Mouse (Mus musculus) midbrain, embryonic 14.5 days (tissue): ENCODE data around the gene Exoc3l. TPM values are rescaled to one million over a fixed set of nuclear protein-coding genes. Genes with fewer than 3 reads are reported as not detected.

Experiments used
- ATAC-seq: fragments of 200-750 bp; cut with Nextera tagmentation; 2 replicates; pipeline ENCODE4 v1.8.0; 2017; ENCODE audit warnings: moderate number of reproducible peaks, moderate library complexity; ENCODE audit not compliant: low FRiP score, low TSS enrichment
- DNase-seq: peaks from one replicate; pipeline ENCODE4 v3.0.0-alpha.2; 2015
- H3K27ac ChIP-seq: fragments of 300-500 bp; sonication (generic); replicated peaks from 2 replicates; pipeline ENCODE4 v1.5.1; 2014; ENCODE audit warnings: mild to moderate bottlenecking, low read depth, low read length, moderate library complexity
- H3K27me3 ChIP-seq: fragments of 300-500 bp; sonication (generic); 2 replicates; pipeline ENCODE4 v1.6.1; 2014; ENCODE audit warnings: low read length, control low read depth, mixed read lengths; ENCODE audit not compliant: control insufficient read depth, insufficient read depth
- H3K36me3 ChIP-seq: fragments of 300-500 bp; sonication (generic); 2 replicates; pipeline ENCODE4 v1.6.1; 2014; ENCODE audit warnings: low read length, control low read depth; ENCODE audit not compliant: control insufficient read depth, insufficient read depth
- H3K4me1 ChIP-seq: fragments of 300-500 bp; sonication (generic); 2 replicates; pipeline ENCODE4 v1.6.1; 2014; ENCODE audit warnings: mild to moderate bottlenecking, antibody characterized with exemption, low read length, control low read depth; ENCODE audit not compliant: control insufficient read depth, insufficient read depth
- H3K4me2 ChIP-seq: fragments of 300-500 bp; sonication (generic); 2 replicates; pipeline ENCODE4 v1.6.1; 2014; ENCODE audit warnings: mild to moderate bottlenecking, low read length, moderate library complexity
- H3K4me3 ChIP-seq: fragments of 300-500 bp; sonication (generic); replicated peaks from 2 replicates; pipeline ENCODE4 v1.5.1; 2014; ENCODE audit warnings: low read depth, low read length
- H3K9ac ChIP-seq: fragments of 300-500 bp; sonication (generic); replicated peaks from 2 replicates; pipeline ENCODE4 v1.6.1; 2014; ENCODE audit warnings: mild to moderate bottlenecking, low read length, moderate library complexity
- H3K9me3 ChIP-seq: fragments of 300-500 bp; sonication (generic); 2 replicates; pipeline ENCODE4 v1.6.1; 2016; ENCODE audit warnings: low read length, control low read depth, mixed read lengths; ENCODE audit not compliant: control insufficient read depth
- WGBS: fragments of 180-500 bp; shearing (Covaris S2); extraction: QIAGEN DNeasy Blood & Tissue Kit; methylation state at CpG from one replicate; pipeline ENCODE4 v1.1.7; 2014; 5-methylcytosine and 5-hydroxymethylcytosine counted together
- polyA plus RNA-seq: library from polyadenylated mRNA; unstranded; fragments of >200 nt; fragmentation: Nextera tagmentation; extraction: Ambion mirVana; gene quantifications from 2 replicates; pipeline ENCODE4 v1.2.1, GENCODE M21; 2014

Exoc3l gene
- polyA plus RNA-seq, 1 experiment from 2014 or later, result 13.1 TPM

DNA sequence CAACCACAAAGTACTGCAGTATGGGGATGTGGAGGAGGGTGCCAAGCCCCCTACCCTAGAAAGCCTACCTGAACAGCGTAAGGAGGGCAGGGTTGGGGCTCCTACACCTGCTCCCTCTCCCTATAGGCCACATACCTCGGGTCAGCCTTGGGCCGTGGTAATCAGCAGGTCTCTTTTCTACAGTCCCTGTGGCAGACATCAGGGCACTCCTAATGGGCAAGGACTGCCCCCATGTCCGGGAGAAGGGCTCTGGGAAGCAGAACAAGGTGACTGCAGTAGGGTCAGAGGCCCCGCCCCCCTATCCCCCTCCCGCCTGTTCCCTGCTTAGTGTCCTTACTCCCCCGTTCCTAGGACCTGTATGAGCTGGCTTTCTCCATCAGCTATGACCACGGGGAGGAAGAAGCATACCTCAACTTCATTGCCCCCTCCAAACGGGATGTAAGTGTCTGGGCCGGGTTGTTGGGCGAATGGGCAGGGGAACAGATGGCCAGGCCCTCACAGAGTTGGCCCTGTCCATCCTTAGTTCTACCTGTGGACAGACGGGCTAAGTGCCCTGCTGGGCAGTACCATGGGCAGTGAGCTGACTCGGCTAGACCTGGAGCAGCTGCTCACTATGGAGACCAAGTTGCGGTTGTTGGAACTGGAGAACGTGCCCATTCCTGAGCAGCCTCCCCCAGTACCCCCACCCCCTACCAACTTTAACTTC, 13.4 kb upstream of the Exoc3l start:
- H3K9me3 ChIP-seq, result no peaks in the 10 kb centered on the region
- no peak overlapping the region for H3K9ac ChIP-seq
- peaks cover 8% of the 10 kb centered on the region; the same call in 1 of the 2 replicates for H3K4me1 ChIP-seq
- H3K27me3 ChIP-seq, result no peaks in the 10 kb centered on the region
- no peak overlapping the region for H3K27ac ChIP-seq
- no peak overlapping the region for H3K4me2 ChIP-seq
- DNase-seq (no peak), ATAC-seq (no peak)
- H3K4me3 ChIP-seq, result no peak overlapping the region
- 83% methylated on average over 15 of the region's 15 CpGs for WGBS
- peaks cover 73% of the 10 kb centered on the region for H3K36me3 ChIP-seq

- Histone ChIP-seq H3K4me1 (peaks cover 8% of the 10 kb centered on the region; the same call in 1 of the 2 replicates), H3K27ac (no peak overlapping the region), H3K4me3 (no peak overlapping the region), H3K9ac (no peak overlapping the region), H3K36me3 (peaks cover 73% of the 10 kb centered on the region), H3K4me2 (no peak overlapping the region), H3K27me3 (no peaks in the 10 kb centered on the region), H3K9me3 (no peaks in the 10 kb centered on the region)
- ATAC-seq, result no peak
- DNase-seq, result no peak
- WGBS, result 94% methylated on average over 10 of the region's 10 CpGs
These were observed 12.5 kb upstream of the Exoc3l start for GRCm38 (mm10) chr8:105308428-105308827.

DNA sequence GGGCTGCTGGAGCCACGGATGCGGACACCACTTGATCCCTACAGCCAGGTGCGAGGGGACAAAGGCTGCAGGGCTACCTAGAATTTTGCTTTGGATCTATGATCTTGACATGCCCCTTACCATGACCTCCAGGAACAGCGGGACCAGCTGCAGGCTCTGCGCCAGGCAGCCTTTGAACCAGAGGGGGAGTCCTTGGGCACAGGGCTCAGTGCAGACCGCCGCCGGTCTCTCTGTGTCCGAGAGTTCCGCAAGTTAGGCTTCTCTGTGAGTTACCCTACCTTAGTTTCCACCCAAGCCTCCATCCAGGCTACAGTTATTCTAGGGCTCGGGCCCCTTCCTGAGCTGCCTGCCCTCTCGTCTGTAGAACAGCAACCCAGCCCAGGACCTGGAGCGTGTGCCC, 11.8 kb upstream of the Exoc3l start:
- ATAC-seq, result no peak
- Histone ChIP-seq H3K27me3 (no peaks in the 10 kb centered on the region), H3K9ac (no peak overlapping the region), H3K9me3 (no peaks in the 10 kb centered on the region), H3K36me3 (peaks cover 73% of the 10 kb centered on the region), H3K4me3 (no peak overlapping the region), H3K27ac (no peak overlapping the region), H3K4me2 (no peak overlapping the region), H3K4me1 (peaks cover 8% of the 10 kb centered on the region; the same call in 1 of the 2 replicates)
- 96% methylated on average over 13 of the region's 13 CpGs for WGBS
- DNase-seq, result no peak

GRCm38 (mm10) chr8:105306146-105306691, 10.3 kb upstream of the Exoc3l start:
- peak overlapping the region; percentile 40 for H3K4me2 ChIP-seq
- WGBS, result 63% methylated on average over 5 of the region's 5 CpGs
- H3K36me3 ChIP-seq, result peaks cover 81% of the 10 kb centered on the region
- ATAC-seq (no peak), DNase-seq (no peak)
- H3K4me1 ChIP-seq, result peaks cover 8% of the 10 kb centered on the region; the same call in 1 of the 2 replicates
- H3K9me3 ChIP-seq, result no peaks in the 10 kb centered on the region
- no peaks in the 10 kb centered on the region for H3K27me3 ChIP-seq
- no peak overlapping the region for H3K27ac ChIP-seq
- no peak overlapping the region for H3K4me3 ChIP-seq
- 0 out of 2 replicates have a peak overlapping the region, but pooled peaks have one; percentile 16 for H3K9ac ChIP-seq

GRCm38 (mm10) chr8:105305211-105306145, 9.6 kb upstream of the Exoc3l start, which contains the start of gene Elmo3:
TSS of gene Elmo3 (plus strand) at chr8:105305601.
- ATAC-seq (peak; percentile 67), DNase-seq (peak; percentile 50)
- Histone ChIP-seq H3K36me3 (peaks cover 87% of the 10 kb centered on the region), H3K4me1 (peaks cover 8% of the 10 kb centered on the region; the same call in 1 of the 2 replicates), H3K4me3 (no peak within 1 kb of the TSS), H3K27me3 (no peaks in the 10 kb centered on the region), H3K4me2 (peak within 1 kb of the TSS; percentile 40), H3K9me3 (no peaks in the 10 kb centered on the region), H3K27ac (0 out of 2 replicates have a peak within 1 kb of the TSS, but pooled peaks have one; percentile 26), H3K9ac (0 out of 2 replicates have a peak within 1 kb of the TSS, but pooled peaks have one; percentile 16)
- 8% methylated on average over 30 of the region's 30 CpGs for WGBS

GRCm38 (mm10) chr8:105304325-105305210, 8.7 kb upstream of the Exoc3l start:
- no peaks in the 10 kb centered on the region for H3K27me3 ChIP-seq
- no peak overlapping the region for H3K4me3 ChIP-seq
- DNase-seq, result peak; percentile 49
- no peak overlapping the region for H3K4me2 ChIP-seq
- no peak overlapping the region for H3K27ac ChIP-seq
- H3K9ac ChIP-seq, result no peak overlapping the region
- peaks cover 9% of the 10 kb centered on the region; the same call in 1 of the 2 replicates for H3K4me1 ChIP-seq
- WGBS, result 78% methylated on average over 9 of the region's 9 CpGs
- no peaks in the 10 kb centered on the region for H3K9me3 ChIP-seq
- H3K36me3 ChIP-seq, result peaks cover 88% of the 10 kb centered on the region
- peak; percentile 33; the same call in 1 of the 2 replicates for ATAC-seq

DNA sequence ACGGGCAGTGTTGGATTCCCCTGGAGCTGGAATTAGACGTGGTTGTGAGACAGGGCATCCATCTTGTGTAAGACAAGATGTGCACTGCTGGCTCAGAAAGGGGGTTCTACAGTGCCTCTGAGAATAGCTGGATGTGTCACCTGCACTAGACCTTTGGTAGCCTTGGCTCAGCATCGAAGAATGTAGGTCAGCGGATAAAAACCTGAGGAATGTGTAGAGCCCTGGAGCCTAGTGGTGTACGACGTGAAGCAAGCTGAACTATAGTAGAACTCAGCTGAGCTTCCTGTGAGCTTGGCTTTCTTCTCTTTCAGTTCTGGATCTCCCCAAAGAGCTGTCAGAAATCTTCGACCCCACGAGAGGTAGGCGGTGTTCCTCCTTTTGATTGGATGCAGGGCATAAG, 8.0 kb upstream of the Exoc3l start:
- peaks cover 87% of the 10 kb centered on the region for H3K36me3 ChIP-seq
- H3K9me3 ChIP-seq, result no peaks in the 10 kb centered on the region
- H3K4me2 ChIP-seq, result no peak overlapping the region
- 89% methylated on average over 9 of the region's 9 CpGs for WGBS
- H3K9ac ChIP-seq, result no peak overlapping the region
- H3K27ac ChIP-seq, result no peak overlapping the region
- DNase-seq (no peak), ATAC-seq (no peak)
- no peak overlapping the region for H3K4me3 ChIP-seq
- H3K27me3 ChIP-seq, result no peaks in the 10 kb centered on the region
- peaks cover 13% of the 10 kb centered on the region; the same call in 1 of the 2 replicates for H3K4me1 ChIP-seq

GRCm38 (mm10) chr8:105303396-105303795, 7.5 kb upstream of the Exoc3l start:
- no peak overlapping the region for H3K9ac ChIP-seq
- H3K36me3 ChIP-seq, result peaks cover 87% of the 10 kb centered on the region
- H3K27me3 ChIP-seq, result no peaks in the 10 kb centered on the region
- DNase-seq, result no peak
- no peaks in the 10 kb centered on the region for H3K9me3 ChIP-seq
- H3K4me2 ChIP-seq, result no peak overlapping the region
- H3K27ac ChIP-seq, result no peak overlapping the region
- peaks cover 18% of the 10 kb centered on the region; the same call in 1 of the 2 replicates for H3K4me1 ChIP-seq
- no peak for ATAC-seq
- no peak overlapping the region for H3K4me3 ChIP-seq
- 81% methylated on average over 8 of the region's 8 CpGs for WGBS
